Mouse (Mus musculus) erythroid progenitor cell, adult 5-6 weeks (primary cell): ENCODE results near the gene Cops8. TPM values are rescaled to one million over a fixed set of nuclear protein-coding genes. Genes with fewer than 3 reads are reported as not detected.
A peak's percentile ranks its signal among the peaks of the same experiment; 100 is the strongest.

ENCODE experiments used
- ATAC-seq: replicated peaks from 2 replicates; pipeline ENCODE4 v1.8.0; 2016; ENCODE audit warnings: moderate number of reproducible peaks, mild to moderate bottlenecking, moderate TSS enrichment, inconsistent platforms; ENCODE audit not compliant: poor library complexity, low FRiP score, severe bottlenecking
- total RNA-seq, 2 experiments: library from RNA; stranded (forward) in 1 of 2; stranded (reverse) in 1 of 2; fragments of 150-400 nt in 1 of 2; fragments of 186-747, 209-891 nt in 1 of 2; gene quantifications; 2 replicates each; pipeline versions ENCODE4 v1.2.3 to v1.2.4; 2015 to 2017; ENCODE audit warnings: low replicate concordance in 2 of 2

Cops8 gene
- total RNA-seq (2015; ENCODE audit: low replicate concordance) = 12.6 and 19.7 TPM in 2 replicates
- total RNA-seq (2017; ENCODE audit: low replicate concordance) = 20.8 and 23.1 TPM in 2 replicates

DNA sequence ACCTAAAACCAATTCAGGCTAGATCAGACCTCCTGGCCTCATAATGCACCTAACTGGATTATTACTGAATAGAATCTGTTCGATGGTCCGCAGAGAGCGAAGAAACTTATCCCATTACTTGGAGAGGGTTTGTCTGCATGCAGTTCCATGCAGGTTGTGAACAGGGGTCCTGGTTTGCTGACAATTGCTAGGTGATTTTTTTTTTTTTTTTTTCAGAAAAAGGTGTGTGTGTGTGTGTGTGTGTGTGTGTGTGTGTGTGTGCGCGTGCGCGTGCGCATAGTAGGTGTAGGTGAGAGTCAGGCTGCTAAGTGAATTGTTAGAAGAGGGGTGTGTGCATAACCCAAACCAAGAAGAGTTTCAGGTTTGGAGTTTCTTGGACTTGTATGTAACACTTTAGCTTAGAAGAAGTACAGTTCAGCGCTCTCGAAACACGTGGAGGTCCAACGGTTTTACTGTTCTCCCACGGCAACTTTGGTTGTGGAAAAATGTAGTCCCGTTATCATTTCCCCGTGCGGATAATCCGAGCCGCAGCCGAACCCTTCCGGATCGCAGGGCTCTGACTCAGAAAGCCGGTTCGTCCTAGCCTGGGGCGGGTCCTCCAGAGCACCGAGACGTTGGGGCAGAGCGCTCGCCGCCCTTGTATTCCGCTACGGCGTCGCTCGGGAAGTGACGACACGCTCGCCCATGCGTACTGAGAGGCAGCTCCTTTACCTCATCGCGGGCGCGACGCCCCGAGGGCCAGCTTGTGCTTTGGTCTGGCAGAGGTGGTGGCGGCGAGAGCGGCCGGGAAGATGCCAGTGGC is at the start of gene Cops8:
Gene Cops8 (plus strand): TSS at position 223 of the 802 bp plus-strand sequence.
- ATAC-seq = peak; percentile 99

DNA sequence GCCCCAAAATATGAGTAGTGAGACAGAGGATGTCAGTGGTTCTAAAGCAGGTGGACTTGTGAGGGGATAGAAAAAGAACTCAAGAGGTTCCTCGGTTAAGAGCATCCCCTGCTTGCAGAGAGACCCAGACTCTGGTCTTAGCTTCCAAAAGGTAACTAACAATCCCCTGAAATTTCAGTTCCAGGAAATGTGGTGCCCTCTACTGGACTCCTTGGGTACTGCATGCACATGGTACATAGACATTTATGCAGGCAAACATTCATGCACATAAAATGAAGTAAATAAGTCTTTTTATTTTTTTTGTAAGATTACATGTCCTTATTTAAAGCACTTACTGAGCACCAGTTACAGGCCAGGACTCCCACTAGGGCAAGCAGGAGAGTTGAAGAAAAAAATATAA is 45.6 kb upstream of the Cops8 start:
- ATAC-seq = no peak

DNA sequence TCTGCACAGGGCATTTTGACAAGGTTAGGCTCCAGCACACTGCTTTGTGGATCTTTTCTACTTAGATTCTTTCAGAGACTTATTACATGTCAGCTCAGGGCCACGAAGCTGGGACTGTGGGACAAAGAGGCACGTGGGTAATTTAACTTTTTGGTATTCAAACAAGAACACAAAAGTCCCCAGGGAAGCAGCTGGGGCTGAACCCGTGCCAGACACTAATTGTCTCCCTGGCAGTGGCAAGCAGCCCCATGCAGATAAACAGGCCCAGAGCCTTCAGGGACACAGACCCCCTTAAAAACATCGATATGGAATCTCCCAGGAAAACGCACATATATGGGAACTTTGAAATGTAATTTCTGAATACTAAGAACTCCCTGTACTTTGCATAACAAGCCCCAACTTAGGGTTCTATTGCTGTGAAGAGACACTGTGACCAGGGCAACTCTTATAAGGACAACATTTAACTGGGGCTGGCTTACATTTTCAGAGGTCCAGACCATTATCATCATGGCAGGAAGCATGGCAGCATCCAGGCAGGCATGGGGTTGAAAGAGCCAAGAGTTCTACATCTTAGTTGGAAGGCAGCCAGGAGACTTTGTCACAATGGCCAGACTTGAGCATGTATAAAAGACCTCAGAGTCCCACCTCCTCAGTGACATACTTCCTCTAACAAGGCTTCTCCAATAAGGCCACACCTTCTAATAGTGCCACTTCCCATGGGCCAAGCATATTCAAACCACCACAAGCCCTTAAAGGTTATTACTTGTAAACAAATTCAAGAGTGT is 41.6 kb upstream of the Cops8 start:
- no peak for ATAC-seq

DNA sequence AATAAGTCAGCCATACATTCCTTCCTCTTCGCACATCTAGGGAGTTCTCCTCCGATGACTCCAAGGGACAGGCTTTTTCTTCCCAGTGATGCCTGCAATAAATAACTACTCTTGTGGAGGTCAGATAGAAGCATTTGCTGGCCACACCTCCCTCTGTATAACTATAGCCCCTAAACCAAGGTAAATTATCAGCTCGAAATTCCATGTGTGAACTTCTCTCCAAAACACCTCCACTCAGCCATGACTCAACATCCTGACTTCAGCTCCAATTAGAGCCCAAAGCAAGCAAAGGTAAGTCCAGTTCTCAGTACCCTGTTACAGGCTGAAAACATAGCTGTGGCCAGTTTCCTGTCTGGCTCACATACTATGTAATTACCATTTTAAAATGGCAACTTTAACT is 38.8 kb upstream of the Cops8 start:
- no peak for ATAC-seq

DNA sequence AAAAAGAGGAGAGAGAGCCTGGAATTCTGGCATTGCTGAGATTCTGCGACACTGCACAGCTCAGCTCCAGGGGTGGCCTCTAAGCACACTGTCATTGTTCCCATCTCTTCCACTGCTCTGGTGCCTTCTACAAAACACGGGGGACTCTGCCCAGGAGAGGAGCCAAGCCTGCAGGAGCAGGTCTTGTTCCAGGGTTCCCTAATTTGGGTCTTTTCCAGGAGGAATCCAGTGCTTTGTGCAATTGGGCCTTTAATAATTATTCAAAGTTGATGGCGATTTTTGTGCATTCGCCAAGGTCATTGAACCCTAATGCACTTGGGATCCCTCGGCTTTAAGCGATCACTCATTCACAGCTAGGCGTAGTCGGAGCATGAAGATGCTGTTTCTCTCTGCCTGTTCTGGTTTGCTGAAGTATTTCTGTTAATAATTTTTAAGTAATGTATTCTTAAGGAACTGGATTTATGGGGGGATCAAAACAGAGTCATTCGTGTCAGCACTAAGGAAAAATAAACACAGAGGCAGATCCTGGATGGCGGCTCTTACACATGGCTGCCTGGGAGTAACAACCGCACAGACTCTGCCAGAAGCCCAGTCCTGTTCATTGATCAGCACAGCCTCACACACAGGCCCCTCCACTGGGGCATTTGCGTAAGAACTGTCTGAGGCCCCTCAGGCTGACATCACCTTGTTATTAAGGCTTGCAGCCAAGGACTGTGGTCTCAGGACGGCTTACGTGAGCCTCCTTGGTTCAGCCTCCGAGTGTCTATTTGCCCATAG is 35.9 kb upstream of the Cops8 start:
- ATAC-seq = no peak

DNA sequence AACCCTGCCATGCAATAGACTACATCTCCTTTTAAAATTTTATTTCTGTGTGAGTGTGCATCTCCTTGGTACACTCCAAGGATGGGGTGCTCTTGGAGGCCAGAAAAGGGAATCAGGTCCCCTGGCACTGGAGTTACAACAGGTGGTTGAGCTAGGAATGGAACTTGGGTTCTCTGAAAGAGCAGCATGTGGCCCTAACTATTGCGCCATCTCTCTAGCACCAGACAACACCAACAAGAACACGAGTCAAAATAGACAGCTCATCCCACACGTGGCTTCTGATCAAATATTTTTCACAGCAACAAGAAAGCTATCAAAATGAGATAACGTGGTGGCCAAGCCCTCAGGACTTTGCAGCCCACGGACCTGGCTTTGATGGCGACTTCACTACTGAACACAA is 28.9 kb upstream of the Cops8 start:
- no peak for ATAC-seq

DNA sequence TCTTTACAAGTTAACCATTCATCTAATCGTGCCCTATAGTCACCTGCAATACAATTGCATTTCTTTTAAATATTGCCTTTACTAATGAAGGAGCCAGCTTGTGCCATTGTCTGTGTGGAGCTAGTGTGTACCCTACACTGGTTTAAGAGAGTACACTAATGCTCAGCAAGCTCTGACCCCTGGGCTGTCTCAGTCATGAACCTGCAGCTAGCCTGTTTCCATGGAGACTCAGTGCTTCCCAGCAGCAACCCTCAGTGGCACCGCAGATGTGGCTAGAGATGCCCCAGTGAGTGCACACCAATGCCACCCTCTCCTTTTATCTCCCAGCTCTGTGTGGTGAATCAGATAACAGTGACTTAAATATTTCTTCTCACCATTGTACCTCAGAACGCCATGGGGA is 27.9 kb upstream of the Cops8 start:
- ATAC-seq = no peak

DNA sequence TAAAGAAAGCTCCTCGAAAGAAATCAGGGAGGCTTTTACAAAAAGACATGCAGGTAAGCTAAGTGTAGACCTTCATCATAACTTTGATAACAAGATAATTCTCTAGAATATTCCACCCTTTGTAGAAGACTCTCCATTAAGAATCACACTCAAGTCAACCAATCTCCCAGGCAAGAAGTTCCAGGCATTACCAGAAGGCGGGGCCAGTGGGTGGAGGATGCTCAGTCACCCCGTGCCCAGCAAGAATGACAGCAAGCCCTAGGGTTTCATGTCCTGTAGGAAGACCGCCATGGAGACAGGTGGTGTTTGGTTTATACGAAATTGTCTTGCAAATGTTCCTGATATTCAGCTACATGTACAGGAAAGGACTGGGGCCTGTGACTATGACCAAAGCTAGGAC is 25.4 kb upstream of the Cops8 start:
- ATAC-seq = no peak

DNA sequence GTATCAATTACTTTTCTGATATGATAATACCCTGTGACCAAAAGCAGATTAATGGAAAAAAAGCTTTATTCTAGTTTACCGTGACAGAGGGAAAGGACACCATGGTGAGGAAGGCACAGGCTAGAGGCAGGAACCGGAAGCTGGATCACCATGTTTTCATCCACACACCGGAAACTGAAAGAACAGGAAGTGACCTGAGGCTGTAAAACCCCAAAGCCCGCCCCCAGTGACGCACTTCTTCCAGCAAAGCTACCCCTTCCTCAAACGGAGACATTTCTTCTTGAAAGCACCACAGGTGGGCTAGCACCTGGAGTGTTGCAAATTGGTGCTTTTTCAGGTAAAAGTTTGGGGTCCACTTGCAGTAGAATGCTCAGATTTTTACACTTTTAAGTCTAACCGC is 20.1 kb upstream of the Cops8 start:
- no peak for ATAC-seq

DNA sequence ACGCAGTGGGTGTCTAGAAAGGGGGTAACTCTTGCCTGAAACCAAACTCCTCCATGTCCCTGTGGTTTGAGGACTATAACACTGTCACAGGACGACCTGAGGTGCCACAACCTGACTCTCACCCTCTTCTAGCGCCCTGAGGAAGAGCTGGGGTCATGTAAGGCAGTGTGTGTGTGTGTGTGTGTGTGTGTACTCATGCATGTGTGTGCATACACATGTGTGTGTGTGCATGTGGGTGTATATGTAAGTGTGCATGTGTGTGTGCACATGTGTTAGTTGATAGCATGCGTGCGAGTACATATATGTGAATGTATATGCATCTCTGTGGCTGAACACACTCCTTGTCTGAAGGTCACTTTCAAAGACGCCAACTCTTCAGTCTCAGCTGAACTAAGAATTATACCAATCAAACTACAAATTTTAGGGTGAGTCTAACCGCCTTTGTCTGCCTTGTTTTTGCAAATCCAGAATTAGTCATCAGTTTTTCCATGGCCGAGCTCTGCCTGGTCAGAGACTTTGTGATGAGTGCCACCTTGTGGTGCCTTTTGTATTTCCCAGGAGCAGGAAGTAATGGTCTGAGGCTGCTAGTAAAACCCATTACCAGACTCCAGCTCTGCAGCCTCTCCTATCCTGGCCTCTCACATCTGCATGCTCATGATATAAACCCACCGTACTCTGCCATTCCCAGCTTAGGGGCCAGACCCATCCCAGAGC is 14.6 kb upstream of the Cops8 start:
- ATAC-seq = no peak

DNA sequence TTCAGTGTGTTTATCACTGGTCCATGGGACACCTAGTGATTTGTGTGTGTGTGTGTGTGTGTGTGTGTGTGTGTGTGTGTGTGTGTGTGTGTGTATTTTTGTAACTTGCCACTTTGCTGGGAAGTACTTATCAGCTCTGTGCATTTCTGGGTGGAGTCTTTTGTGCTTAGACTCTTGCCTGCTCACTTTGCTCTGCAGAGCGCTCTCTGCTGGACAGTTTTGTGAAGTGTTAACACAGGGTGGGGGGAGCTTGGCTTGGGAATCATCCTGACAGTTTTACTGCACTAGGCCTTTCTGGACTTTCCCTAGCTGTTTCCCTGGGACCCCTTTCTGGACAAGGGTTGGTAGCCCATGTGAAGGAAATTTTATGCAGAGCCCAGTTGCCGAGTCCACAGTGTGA is 12.0 kb upstream of the Cops8 start:
- no peak for ATAC-seq

DNA sequence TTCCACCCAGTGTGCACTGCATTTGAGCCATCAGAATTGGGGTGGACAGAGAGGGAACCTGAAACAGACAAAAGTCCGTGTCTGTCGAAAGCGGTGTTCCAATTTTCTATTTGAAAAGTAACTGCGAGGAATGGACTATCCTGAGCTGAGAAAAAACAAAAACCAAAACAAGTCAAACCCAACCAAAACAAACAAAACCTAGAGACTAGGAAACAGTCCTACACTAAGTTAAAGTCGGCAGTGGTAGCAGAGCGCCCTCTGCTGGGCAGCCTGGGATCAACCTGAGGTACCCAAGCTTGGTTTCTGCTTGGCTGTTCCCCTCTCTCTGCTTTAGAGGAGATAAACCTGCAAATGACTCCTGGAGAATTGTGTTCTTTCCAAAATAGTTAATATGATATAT is 10.0 kb upstream of the Cops8 start:
- no peak; the same call in 1 of the 2 replicates for ATAC-seq

DNA sequence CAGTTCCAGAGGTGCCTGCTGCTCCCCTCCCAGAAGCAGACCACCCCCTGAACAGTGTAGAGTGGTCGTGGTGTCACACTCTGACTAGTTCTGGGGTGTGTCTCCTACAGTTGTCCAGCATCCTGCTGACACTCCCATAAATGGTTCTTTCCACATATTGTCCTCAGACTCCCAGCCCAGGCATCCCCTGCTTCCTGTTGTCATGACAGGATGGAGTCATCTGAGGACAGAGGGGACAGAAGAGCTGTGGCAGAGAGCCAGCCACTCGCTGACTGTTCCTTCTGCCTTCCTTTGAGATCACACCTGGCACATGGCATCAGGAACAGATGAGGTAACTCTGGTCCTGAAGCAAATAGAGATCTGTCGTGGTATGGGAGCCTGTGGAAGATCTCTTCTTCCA is 3.6 kb upstream of the Cops8 start:
- ATAC-seq = no peak

DNA sequence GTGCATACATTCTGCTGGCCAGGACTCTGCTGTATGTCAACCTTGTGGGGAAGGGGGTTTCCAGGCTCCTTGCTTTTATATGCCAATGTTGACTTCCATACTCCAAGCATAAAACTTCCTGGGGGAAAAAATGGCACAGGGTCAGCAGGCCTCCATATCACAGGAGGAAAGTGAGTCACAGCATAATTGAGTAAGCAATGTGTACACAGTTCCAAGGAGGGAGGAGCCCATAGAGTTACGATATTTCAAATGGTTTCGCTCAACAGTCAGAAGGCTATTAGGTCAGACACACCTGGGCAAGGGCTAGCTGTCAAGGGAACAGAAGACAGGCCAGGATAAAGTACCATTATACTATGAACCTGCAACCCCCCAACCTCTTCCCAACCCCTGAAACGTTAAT is 1.7 kb upstream of the Cops8 start:
- no peak for ATAC-seq

DNA sequence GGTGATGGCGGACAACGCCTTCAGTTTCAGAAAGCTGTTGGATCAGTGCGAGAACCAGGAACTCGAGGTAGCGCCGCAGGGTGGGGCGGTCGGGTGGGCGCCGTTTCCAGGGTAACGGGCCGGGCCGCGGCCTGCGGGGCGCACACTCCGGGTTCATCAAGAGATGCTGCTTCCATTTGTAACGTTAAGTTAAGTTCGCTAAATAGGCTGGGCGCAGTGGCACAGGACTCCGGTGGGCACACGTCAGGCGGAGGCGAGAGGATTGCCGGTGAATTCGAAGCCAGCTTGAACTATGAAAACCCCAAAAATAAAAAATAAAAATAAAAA is 743 bp downstream of the Cops8 start:
- ATAC-seq = no peak; the same call in 1 of the 2 replicates

DNA sequence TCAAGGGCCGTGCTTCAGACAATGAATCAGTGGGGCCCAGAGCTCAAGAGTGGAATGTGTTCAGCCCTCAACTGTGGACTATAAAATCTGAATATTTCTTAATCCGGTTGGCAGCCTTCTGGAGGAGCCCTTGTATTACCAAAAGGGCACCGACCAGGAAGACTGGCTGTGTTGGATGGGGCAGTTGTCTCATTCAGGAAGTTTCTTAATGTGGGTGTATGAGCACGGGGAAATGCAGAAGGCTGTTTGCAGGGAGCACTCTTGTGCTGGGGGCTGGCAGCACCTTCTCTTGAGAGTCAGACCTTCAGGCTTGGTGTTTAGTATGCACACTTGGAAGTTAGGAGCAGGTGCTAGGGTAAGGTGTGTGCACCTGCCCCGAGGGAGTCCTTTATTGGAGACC is 6.6 kb downstream of the Cops8 start:
- ATAC-seq = no peak

DNA sequence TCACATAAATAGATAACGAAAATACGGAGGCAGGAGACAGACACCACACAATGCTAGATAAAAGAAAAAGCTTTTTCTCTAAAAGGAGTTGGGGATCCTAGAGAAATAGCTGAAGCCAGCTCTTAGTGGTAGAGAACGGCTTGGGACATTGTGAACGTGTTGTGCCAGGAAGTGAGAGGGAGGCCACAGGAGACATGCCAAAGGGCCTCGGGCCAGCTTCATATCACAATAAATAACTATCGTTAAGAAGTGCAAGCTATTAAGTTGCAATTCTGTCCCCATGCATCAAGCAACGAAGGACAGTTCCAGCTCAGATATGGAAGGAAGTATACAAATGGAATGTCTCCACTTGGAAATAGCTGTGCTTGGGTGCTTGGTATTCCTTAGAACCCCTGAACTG is 14.5 kb downstream of the Cops8 start:
- ATAC-seq = no peak

DNA sequence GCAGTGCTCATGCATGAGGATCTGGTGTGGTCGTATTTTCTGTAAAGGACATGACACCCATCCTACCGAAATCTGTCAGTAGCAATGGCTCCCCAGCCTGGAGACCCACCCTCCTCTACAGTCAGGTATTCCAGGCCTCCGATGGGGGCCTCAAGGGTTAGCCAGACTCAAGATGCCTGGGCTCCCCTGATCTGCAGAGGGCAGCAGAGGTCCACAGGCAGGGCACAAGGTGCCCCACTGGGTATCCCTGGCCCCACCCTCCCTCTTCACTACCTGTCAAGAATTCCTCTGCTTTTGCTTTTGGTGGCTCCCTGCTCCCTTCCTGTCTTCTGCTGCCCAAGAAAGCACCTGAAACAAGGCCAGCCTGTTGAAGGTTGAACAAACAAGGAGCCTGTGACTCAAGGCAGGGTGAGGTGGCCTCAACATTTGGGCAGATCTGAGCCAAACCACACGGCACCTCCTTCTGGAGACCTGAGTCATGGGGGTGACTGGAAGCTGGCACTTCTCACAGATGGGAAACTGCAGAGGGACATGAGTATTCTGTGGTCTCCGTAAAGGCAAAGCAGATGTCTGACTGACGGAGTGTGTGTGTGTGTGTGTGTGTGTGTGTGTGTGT is 30.7 kb downstream of the Cops8 start:
- ATAC-seq = no peak

DNA sequence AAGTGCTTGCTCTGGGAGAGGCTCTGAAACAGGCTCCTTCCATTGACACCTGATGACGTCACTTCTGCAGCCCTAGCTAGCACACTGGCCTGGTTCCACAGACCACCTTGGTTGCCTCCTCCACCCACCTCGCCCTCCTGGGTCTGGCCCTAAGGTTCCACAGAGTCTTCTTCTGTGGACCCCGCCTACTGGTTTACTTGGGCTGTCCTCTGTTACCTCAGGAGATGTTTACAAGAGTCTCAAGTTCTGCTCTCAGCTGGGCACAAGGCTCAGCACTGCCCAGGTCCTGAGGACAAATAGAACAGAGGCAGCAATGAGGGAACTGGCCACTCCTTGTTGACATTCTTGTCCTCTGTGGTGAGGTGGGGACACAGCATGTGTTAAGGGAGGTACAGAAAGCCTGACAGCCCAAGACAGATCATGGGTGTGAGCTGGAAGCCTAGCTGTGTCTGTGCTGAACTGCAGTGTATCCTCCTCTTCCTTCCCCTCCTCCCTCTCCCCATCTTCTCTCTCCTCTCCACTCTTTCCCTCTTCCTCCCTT is 31.5 kb downstream of the Cops8 start:
- ATAC-seq = no peak
